ENCODE assay signal across 14 mouse cellular contexts in the genomic region with DNA sequence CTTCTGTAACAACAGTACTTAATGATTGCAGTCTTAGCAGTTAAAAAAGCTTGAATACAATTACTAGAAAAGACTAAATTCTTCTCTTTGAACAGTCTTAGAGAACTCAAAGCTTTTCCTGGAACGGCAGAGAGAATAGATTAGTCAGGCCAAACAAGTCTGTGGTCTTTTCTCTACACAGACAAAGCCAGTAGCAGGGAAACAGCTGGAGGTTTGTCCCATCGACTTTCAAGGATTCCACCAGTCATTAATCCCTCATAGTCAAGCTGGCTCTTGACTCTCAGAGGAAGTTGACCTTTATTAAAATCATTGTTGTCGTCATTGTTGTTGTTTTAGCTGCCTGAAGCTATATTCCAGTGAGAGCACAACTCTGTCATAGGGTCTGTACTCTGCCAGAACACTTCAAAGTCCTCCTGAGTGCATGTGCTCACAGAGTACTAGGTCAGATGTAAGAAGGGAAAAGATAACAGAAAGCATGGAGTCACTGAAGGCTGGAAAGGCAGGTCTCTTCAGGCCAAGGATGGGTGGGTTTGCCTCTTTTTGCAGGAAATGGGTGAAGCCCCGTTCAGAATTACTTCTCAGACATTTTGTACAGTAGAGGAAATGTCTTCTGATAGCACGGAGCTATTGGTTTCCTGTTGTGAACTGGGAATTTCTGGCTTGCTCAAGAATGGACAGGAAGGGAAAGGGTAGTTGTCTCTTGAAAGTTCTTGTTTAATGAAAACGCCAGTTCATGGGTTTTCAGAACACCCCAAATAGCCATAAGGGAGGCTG. TPM values are rescaled to one million over a fixed set of nuclear protein-coding genes. Genes with fewer than 3 reads are reported as not detected.
DNase-seq lines count a peak whose midpoint lies in the region; ATAC-seq and TF ChIP-seq lines count a peak whose summit lies in the region.
"Had no signal": no experiment of that assay in that cellular context is flagged by ENCODE, and none has a peak within 500 bp of the region (broad histone marks: within the 10 kb centered on the region; RNA-seq: fewer than 3 reads in every experiment).

No protein-coding gene starts in this region.

- 57% methylated on average over 6 of the region's 6 CpGs for WGBS in hindbrain, embryonic 10.5 days
- WGBS in hindbrain, embryonic 11.5 days: 61% methylated on average over 6 of the region's 6 CpGs
- WGBS in lung, embryonic 14.5 days: 42% methylated on average over 6 of the region's 6 CpGs
- 31% methylated on average over 6 of the region's 6 CpGs for WGBS in lung, adult 2 months
- WGBS in heart, postnatal 0 days: 43% methylated on average over 6 of the region's 6 CpGs

- no peak overlapping the region for H3K9ac ChIP-seq in hindbrain, embryonic 11.5 days (ENCODE audit: low read depth, low read length)
- H3K9ac ChIP-seq in lung, embryonic 14.5 days: no peak overlapping the region
- H3K9ac ChIP-seq in heart, postnatal 0 days (replicated peaks; ENCODE audit: low read depth, low read length): no peak overlapping the region

- H3K4me3 ChIP-seq in hindbrain, embryonic 10.5 days: no peak overlapping the region
- H3K4me3 ChIP-seq in hindbrain, embryonic 11.5 days (ENCODE audit: low read depth, low read length): no peak overlapping the region
- H3K4me3 ChIP-seq in lung, embryonic 14.5 days (ENCODE audit: low read depth, low read length): no peak overlapping the region
- H3K4me3 ChIP-seq in lung, adult 2 months (replicated peaks; ENCODE audit: extremely low read depth, low read depth, low read length): no peak overlapping the region
- H3K4me3 ChIP-seq in heart, postnatal 0 days (ENCODE audit: low read depth, low read length): no peak overlapping the region
- H3K4me3 ChIP-seq: myocyte had no signal

- H3K4me2 ChIP-seq in hindbrain, embryonic 11.5 days (replicated peaks; ENCODE audit: low read depth, low read length): no peak overlapping the region
- H3K4me2 ChIP-seq in lung, embryonic 14.5 days: no peak overlapping the region
- H3K4me2 ChIP-seq in heart, postnatal 0 days (ENCODE audit: low read depth, low read length): no peak overlapping the region

- 0 out of 2 replicates have a peak overlapping the region, but pooled peaks have one; percentile 12 for H3K27ac ChIP-seq in hindbrain, embryonic 10.5 days
- no peak overlapping the region for H3K27ac ChIP-seq in hindbrain, embryonic 11.5 days (ENCODE audit: low read depth, low read length)
- no peak overlapping the region; the same call in 1 of the 2 replicates for H3K27ac ChIP-seq in lung, embryonic 14.5 days (ENCODE audit: low read depth)
- peak overlapping the region; percentile 74 for H3K27ac ChIP-seq in heart, postnatal 0 days (ENCODE audit: low read depth)

- peaks cover 21% of the 10 kb centered on the region; the same call in 1 of the 2 replicates for H3K4me1 ChIP-seq in hindbrain, embryonic 10.5 days (replicated peaks)
- no peaks in the 10 kb centered on the region for H3K4me1 ChIP-seq in hindbrain, embryonic 11.5 days (replicated peaks; ENCODE audit: control insufficient read depth, insufficient read depth, low read length)
- peaks cover 7% of the 10 kb centered on the region; the same call in 1 of the 2 replicates for H3K4me1 ChIP-seq in lung, embryonic 14.5 days (ENCODE audit: insufficient read depth)
- peaks cover 5% of the 10 kb centered on the region for H3K4me1 ChIP-seq in lung, adult 2 months (ENCODE audit: control insufficient read depth, insufficient read depth, low read length)
- H3K4me1 ChIP-seq in heart, postnatal 0 days (ENCODE audit: control insufficient read depth, insufficient read depth): peaks cover 18% of the 10 kb centered on the region

- no peak for TF ChIP-seq CTCF in lung, embryonic 14.5 days (IDR thresholded peaks at IDR 0.05; ENCODE audit: low read depth)
- no peak for TF ChIP-seq CTCF in lung, adult 2 months (IDR thresholded peaks at IDR 0.05; ENCODE audit: insufficient read depth, low read length)
- TF ChIP-seq CTCF in heart, postnatal 0 days (IDR thresholded peaks at IDR 0.05; ENCODE audit: low read depth): no peak

- no peaks in the 10 kb centered on the region for H3K27me3 ChIP-seq in hindbrain, embryonic 10.5 days (ENCODE audit: insufficient read depth, poor library complexity, severe bottlenecking)
- H3K27me3 ChIP-seq in hindbrain, embryonic 11.5 days (ENCODE audit: control insufficient read depth, insufficient read depth, low read length): no peaks in the 10 kb centered on the region
- no peaks in the 10 kb centered on the region for H3K27me3 ChIP-seq in lung, embryonic 14.5 days (ENCODE audit: insufficient read depth, low read length)
- no peaks in the 10 kb centered on the region for H3K27me3 ChIP-seq in heart, postnatal 0 days (ENCODE audit: control insufficient read depth, insufficient read depth, low read length)

- no peak for TF ChIP-seq EP300 in heart, postnatal 0 days (IDR thresholded peaks at IDR 0.05; ENCODE audit: low read depth)

- no peaks in the 10 kb centered on the region for H3K9me3 ChIP-seq in hindbrain, embryonic 10.5 days
- no peaks in the 10 kb centered on the region for H3K9me3 ChIP-seq in hindbrain, embryonic 11.5 days (ENCODE audit: control insufficient read depth, low read length)
- H3K9me3 ChIP-seq in lung, embryonic 14.5 days (ENCODE audit: low read depth, low read length): no peaks in the 10 kb centered on the region
- H3K9me3 ChIP-seq in heart, postnatal 0 days (replicated peaks; ENCODE audit: control insufficient read depth, low read length): no peaks in the 10 kb centered on the region

- no peak for ATAC-seq in hindbrain, embryonic 11.5 days (ENCODE audit: low FRiP score)
- no peak for ATAC-seq in lung, embryonic 14.5 days (ENCODE audit: insufficient read depth)
- ATAC-seq in heart, postnatal 0 days (ENCODE audit: insufficient read depth, low read depth): peak; percentile 72

- no peak for DNase-seq in hindbrain, embryonic 10.5 days (ENCODE audit: low spot score)
- DNase-seq in hindbrain, embryonic 11.5 days (ENCODE audit: low spot score): no peak
- DNase-seq in lung, embryonic 14.5 days: peak; percentile 43
- DNase-seq in lung, adult 2 months: no peak
- peak; percentile 57 for DNase-seq in adipocyte (ENCODE audit: low spot score)
- peak; percentile 25 for DNase-seq in heart, postnatal 0 days (ENCODE audit: low spot score)
- DNase-seq in Muller cell, postnatal 12 days (ENCODE audit: inconsistent ontology term): no peak
- DNase-seq in thymus, postnatal 4 days: no peak
- DNase-seq: cerebellum, adult 8-10 months; layer of hippocampus, adult 9-11 months; right cerebral cortex, postnatal 25 days; thymus, postnatal 14 days had no signal

- H3K36me3 ChIP-seq in hindbrain, embryonic 10.5 days: no peaks in the 10 kb centered on the region
- H3K36me3 ChIP-seq in hindbrain, embryonic 11.5 days (ENCODE audit: control insufficient read depth, insufficient read depth, low read length): no peaks in the 10 kb centered on the region
- H3K36me3 ChIP-seq in lung, embryonic 14.5 days (ENCODE audit: insufficient read depth): no peaks in the 10 kb centered on the region
- H3K36me3 ChIP-seq in heart, postnatal 0 days (replicated peaks; ENCODE audit: control insufficient read depth, insufficient read depth, low read length): no peaks in the 10 kb centered on the region

- TF ChIP-seq POLR2A in lung, adult 2 months (IDR thresholded peaks at IDR 0.05; ENCODE audit: borderline replicate concordance, extremely low read depth, low read depth, low read length): no peak

RNA-seq across cellular contexts. Expression of a gene that starts 41.4 kb away (rescaled TPM):
- 11.7 and 15.2 TPM in 2 replicates for polyA plus RNA-seq in hindbrain, embryonic 10.5 days (2016; fragmentation: Nextera tagmentation; extraction: Ambion mirVana)
- 11.6 and 14.9 TPM in 2 replicates for polyA plus RNA-seq in hindbrain, embryonic 11.5 days (2014; fragmentation: Nextera tagmentation; extraction: Ambion mirVana)
- 24.1 and 29.1 TPM in 2 replicates for polyA plus RNA-seq in lung, embryonic 14.5 days (2014; fragmentation: Nextera tagmentation; extraction: Ambion mirVana)
- polyA plus RNA-seq in lung, adult 2 months (2012; rRNA removed): 49.2 and 68.8 TPM in 2 replicates
- 44.6 and 64.1 TPM in 2 replicates for total RNA-seq in heart, postnatal 0 days (2014; rRNA removed; ENCODE audit: low replicate concordance)
- 6.2 and 6.4 TPM in 2 replicates for polyA plus RNA-seq in heart, postnatal 0 days (2015; fragmentation: Nextera tagmentation; extraction: Ambion mirVana)

RNA-seq across cellular contexts. Expression of a gene that starts 41.6 kb away (rescaled TPM):
- polyA plus RNA-seq in hindbrain, embryonic 10.5 days (2016; fragmentation: Nextera tagmentation; extraction: Ambion mirVana): 73.4 and 96.5 TPM in 2 replicates
- 72.8 and 73.3 TPM in 2 replicates for polyA plus RNA-seq in hindbrain, embryonic 11.5 days (2014; fragmentation: Nextera tagmentation; extraction: Ambion mirVana)
- 111 and 117 TPM in 2 replicates for polyA plus RNA-seq in lung, embryonic 14.5 days (2014; fragmentation: Nextera tagmentation; extraction: Ambion mirVana)
- polyA plus RNA-seq in lung, adult 2 months (2012; rRNA removed): 9.2 and 15.0 TPM in 2 replicates
- 21.4 and 54.8 TPM in 2 replicates for total RNA-seq in heart, postnatal 0 days (2014; rRNA removed; ENCODE audit: low replicate concordance)
- 58.0 and 60.2 TPM in 2 replicates for polyA plus RNA-seq in heart, postnatal 0 days (2015; fragmentation: Nextera tagmentation; extraction: Ambion mirVana)

RNA-seq across cellular contexts. Expression of a gene that starts 48.0 kb away (rescaled TPM):
- polyA plus RNA-seq in hindbrain, embryonic 10.5 days (2016; fragmentation: Nextera tagmentation; extraction: Ambion mirVana): 0.24 and 1.5 TPM in 2 replicates
- 0.99 and 1.5 TPM in 2 replicates for polyA plus RNA-seq in hindbrain, embryonic 11.5 days (2014; fragmentation: Nextera tagmentation; extraction: Ambion mirVana)
- 0.13 and 0.22 TPM in 2 replicates for polyA plus RNA-seq in lung, embryonic 14.5 days (2014; fragmentation: Nextera tagmentation; extraction: Ambion mirVana)
- 2.3 and 3.3 TPM in 2 replicates for polyA plus RNA-seq in lung, adult 2 months (2012; rRNA removed)
- total RNA-seq in heart, postnatal 0 days (2014; rRNA removed; ENCODE audit: low replicate concordance): 0.50 TPM in 1 of 2 replicates, not detected in the other
- 0.78 and 0.90 TPM in 2 replicates for polyA plus RNA-seq in heart, postnatal 0 days (2015; fragmentation: Nextera tagmentation; extraction: Ambion mirVana)
- total RNA-seq: MEL had no signal

Comparison
In these comparisons a context has a peak if more than half of its experiments do, and no peak if none do; other contexts are left out.
1. DNase-seq: peak in lung, embryonic 14.5 days (single experiment), adipocyte (single experiment) and heart, postnatal 0 days (single experiment); none in hindbrain, embryonic 10.5 days (single experiment), hindbrain, embryonic 11.5 days (single experiment), lung, adult 2 months (single experiment), Muller cell, postnatal 12 days (single experiment) and thymus, postnatal 4 days (single experiment).
2. H3K27ac ChIP-seq: peak in hindbrain, embryonic 10.5 days (single experiment) and heart, postnatal 0 days (single experiment); none in hindbrain, embryonic 11.5 days (single experiment) and lung, embryonic 14.5 days (single experiment).